Mouse (Mus musculus): ENCODE measurements around the gene Ddit4. TPM values are rescaled to one million over a fixed set of nuclear protein-coding genes. Genes with fewer than 3 reads are reported as not detected.
A peak's percentile ranks its signal among the peaks of the same experiment; 100 is the strongest.
"Not testable (repeated sequence)": the region's sequence is repeated elsewhere in the genome, so short reads cannot be mapped to it uniquely, and the experiment has no call there.

Gene Ddit4
- 28.2 and 37.7 TPM in 2 replicates for polyA plus RNA-seq (2012; rRNA removed)

GRCm38 (mm10) chr10:59951211-59952151 is at the start of gene Ddit4:
Ddit4 (minus strand) TSS chr10:59951834.
- DNase-seq (ENCODE audit: low read depth, low spot score), result peak; percentile 90
- 1% methylated on average over 76 of the region's 76 CpGs for WGBS

- no peak for DNase-seq (ENCODE audit: low read depth, low spot score)
- 89% methylated on average over 3 of the region's 3 CpGs for WGBS
These were observed 47.4 kb upstream of the Ddit4 start for GRCm38 (mm10) chr10:59999057-59999456.

- 8% methylated on average over 7 of the region's 7 CpGs for WGBS
- peak; percentile 63 for DNase-seq (ENCODE audit: low read depth, low spot score)
These were observed 46.0 kb upstream of the Ddit4 start for GRCm38 (mm10) chr10:59997591-59997990.

GRCm38 (mm10) chr10:59995889-59996288 is 44.3 kb upstream of the Ddit4 start:
- no peak for DNase-seq (ENCODE audit: low read depth, low spot score)
- 94% methylated on average over 6 of the region's 6 CpGs for WGBS

DNA sequence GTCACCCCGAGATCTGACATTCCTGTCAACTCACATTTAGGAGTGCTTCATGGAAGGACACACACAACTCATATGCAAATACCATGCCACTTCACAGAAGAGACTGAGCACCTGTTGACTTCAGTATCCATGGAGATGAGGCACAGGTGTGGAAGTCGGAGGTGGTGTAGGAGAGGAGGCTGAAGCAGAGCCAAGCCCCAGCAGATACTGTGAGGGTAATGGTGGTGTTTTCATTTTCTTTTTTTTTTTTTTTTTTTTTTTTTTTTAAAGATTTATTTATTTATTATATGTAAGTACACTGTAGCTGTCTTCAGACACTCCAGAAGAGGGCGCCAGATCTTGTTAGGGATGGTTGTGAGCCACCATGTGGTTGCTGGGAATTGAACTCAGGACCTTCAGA is 42.2 kb upstream of the Ddit4 start:
- DNase-seq (ENCODE audit: low read depth, low spot score), result not testable (repeated sequence)
- WGBS, result 76% methylated on average over 2 of the region's 3 CpGs

- 85% methylated on average over 8 of the region's 8 CpGs for WGBS
- DNase-seq (ENCODE audit: low read depth, low spot score), result no peak
These were observed 40.4 kb upstream of the Ddit4 start for GRCm38 (mm10) chr10:59992024-59992423.

- 54% methylated on average over 9 of the region's 9 CpGs for WGBS
- no peak for DNase-seq (ENCODE audit: low read depth, low spot score)
These were observed 39.7 kb upstream of the Ddit4 start for GRCm38 (mm10) chr10:59991262-59991880.

GRCm38 (mm10) chr10:59990393-59990792 is 38.8 kb upstream of the Ddit4 start:
- no peak for DNase-seq (ENCODE audit: low read depth, low spot score)
- WGBS, result 96% methylated on average over 9 of the region's 9 CpGs

DNA sequence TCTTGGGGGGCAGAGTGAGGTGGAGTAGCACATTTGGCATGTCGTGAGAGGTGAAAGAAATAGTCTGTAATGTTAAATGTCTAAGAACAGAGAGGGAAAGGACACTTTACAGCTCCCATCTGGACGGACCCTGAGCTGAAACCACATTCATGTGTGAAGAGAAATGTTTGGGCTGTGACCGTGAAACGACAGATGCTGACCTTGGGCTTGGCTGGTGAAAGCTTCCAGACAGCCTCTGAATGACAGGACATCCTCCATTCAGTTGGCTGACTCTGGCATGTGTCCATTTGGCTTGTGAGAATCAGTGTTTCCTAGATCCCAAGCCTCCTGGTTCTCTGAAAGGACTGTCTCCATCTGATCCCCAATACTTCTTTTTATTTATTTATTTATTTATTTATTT is 36.4 kb upstream of the Ddit4 start:
- WGBS, result 75% methylated on average over 4 of the region's 4 CpGs
- no peak for DNase-seq (ENCODE audit: low read depth, low spot score)

DNA sequence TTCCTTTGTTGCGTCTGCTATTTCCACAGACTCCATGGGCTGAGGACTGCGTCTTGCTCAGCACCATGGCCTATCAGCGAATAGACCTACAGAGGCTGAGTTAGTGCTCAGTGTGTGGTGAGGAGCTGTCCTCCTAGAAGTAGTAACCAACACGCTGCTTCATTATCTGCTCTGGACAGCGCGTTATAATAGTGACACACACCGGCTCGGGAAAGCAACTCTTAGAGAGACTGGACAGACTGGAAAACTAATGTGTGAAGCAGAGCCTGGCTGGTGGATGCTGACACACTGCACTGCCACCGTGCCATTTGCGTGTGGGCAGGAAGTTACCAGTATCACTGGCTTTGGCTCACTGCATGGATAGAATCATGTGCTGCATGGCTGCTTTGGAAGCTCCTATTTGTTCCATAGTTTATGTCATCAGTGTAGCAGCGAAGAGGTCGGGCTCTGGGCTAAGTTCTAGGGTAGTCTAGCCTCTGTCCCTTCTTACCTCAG is 30.8 kb upstream of the Ddit4 start:
- WGBS, result 89% methylated on average over 12 of the region's 12 CpGs
- DNase-seq (ENCODE audit: low read depth, low spot score), result no peak

DNA sequence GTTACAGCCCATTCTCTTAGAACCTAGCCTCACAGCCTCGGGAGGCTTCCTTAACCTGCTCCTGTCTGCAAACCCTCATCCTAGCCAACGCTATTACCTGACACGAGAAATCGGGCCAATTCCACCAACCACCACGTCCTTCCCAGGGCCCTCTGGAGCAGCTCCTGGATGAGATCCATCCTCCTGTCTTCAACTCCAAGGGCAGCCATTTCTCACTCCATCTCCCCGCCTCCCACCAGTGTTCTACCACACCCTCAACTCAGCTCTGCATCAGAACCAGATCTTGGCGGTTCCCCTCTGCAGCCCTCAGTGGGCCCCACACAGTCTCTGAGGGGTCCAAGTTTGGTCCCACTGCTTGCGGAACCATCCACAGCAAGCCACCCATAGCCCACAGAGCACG is 30.2 kb upstream of the Ddit4 start:
- WGBS, result 85% methylated on average over 9 of the region's 9 CpGs
- DNase-seq (ENCODE audit: low read depth, low spot score), result no peak

DNA sequence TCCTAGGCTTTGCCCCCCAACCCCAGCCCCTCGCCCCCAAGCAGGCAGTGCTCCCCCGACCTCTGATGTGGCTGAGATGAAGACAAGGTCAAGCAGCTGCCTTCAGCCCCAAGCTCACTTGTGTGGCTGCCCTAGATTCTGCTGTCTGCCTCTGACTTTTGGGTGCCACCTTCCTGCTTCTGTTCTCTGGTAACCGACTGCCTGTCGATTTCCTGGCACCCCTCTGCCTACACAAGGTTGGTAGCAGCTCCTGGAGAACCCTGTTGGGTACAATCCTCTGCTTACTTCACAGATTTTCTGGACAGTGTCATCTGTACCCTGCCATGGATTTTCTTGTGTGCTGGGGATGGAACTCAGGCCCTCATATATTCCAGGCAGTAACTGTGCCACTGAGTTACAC is 29.7 kb upstream of the Ddit4 start:
- 78% methylated on average over 4 of the region's 4 CpGs for WGBS
- DNase-seq (ENCODE audit: low read depth, low spot score), result no peak

DNA sequence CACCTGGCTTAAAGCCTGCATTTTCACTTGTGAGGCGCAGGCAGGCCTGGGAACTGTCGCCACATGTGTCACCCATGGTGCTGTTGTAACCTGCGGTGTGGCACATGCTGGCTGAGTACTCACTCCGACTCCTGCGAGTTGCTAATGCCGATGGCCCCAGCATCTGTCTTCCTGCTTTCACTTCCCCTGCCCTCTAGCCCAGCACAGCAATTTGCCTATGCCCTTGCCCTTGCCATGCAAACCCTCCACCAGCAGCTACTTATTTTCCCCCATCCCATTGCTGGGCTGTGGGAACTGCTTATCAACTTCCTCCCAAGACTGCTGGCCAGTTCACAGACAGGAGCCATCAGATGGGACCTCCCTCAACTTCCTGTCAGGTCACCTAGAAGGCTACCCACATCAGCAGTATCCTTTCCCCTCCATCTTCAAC is 29.2 kb upstream of the Ddit4 start:
- no peak for DNase-seq (ENCODE audit: low read depth, low spot score)
- 81% methylated on average over 6 of the region's 6 CpGs for WGBS

- WGBS, result 9% methylated on average over 11 of the region's 11 CpGs
- peak; percentile 89 for DNase-seq (ENCODE audit: low read depth, low spot score)
These were observed 27.5 kb upstream of the Ddit4 start for GRCm38 (mm10) chr10:59978873-59979743.

- WGBS, result 21% methylated on average over 2 of the region's 2 CpGs
- DNase-seq (ENCODE audit: low read depth, low spot score), result no peak
These were observed 26.8 kb upstream of the Ddit4 start for GRCm38 (mm10) chr10:59978401-59978800.

GRCm38 (mm10) chr10:59977715-59978343 is 26.2 kb upstream of the Ddit4 start:
- 43% methylated on average over 5 of the region's 5 CpGs for WGBS
- DNase-seq (ENCODE audit: low read depth, low spot score), result no peak

DNA sequence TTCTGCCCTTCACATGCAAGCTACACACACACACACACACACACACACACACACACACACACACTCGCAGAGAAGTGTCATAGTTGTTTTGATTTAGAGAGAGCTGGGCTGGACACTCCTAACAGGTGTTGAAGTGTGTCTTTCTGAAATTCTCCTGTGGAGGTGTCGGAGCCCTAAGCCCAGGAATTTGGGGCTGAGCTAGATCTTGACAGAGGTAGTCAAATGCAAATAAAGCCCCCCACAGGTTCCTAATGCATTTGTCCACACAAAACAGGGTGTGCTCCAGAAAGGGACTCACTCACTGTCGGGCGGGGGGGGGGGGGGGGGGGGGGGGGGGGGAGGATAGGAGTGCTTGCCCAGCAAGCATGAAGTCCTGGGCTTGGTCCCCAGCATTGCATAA is 25.5 kb upstream of the Ddit4 start:
- no peak for DNase-seq (ENCODE audit: low read depth, low spot score)
- 65% methylated on average over 2 of the region's 4 CpGs for WGBS

GRCm38 (mm10) chr10:59974786-59975185 is 23.2 kb upstream of the Ddit4 start:
- DNase-seq (ENCODE audit: low read depth, low spot score), result no peak
- 84% methylated on average over 3 of the region's 3 CpGs for WGBS

GRCm38 (mm10) chr10:59974191-59974664 is 22.6 kb upstream of the Ddit4 start:
- 14% methylated on average over 6 of the region's 6 CpGs for WGBS
- DNase-seq (ENCODE audit: low read depth, low spot score), result no peak
